Mouse (Mus musculus) T-helper 1 cell (primary cell): ENCODE measurements around the gene Pltp.
"Not testable (repeated sequence)": the region's sequence is repeated elsewhere in the genome, so short reads cannot be mapped to it uniquely, and the experiment has no call there.

Source experiments
- in situ Hi-C: fragments of 300-600 bp; cut with MboI, MseI; formaldehyde crosslinking; loops from one replicate; pipeline ENCODE4 v1.15.1; 2025; ENCODE audit warnings: high pct_unique_total_duplicates

Gene Pltp

DNA sequence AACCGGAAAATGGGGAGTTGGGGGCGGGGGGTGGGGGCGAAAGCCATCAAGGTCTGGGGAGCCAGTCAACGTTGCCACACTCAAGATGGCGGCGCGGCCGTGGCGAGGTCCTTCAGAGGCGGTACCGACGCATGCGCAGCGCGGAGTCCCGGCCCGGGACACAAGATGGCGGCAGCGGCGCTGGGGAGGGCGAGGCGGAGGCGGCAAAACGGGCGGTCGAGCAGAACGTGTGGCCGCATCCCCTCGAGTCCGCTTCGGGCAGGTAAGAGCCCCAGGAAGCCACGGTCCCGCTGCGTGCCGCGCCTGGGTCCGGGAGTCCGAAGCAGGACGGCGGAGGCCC, 21.7 kb upstream of the Pltp start, which contains the start of gene Pcif1:
Gene Pcif1, plus strand, starts transcription at position 77 of the 340 bp plus-strand sequence.
- in situ Hi-C loops = no loop called here

DNA sequence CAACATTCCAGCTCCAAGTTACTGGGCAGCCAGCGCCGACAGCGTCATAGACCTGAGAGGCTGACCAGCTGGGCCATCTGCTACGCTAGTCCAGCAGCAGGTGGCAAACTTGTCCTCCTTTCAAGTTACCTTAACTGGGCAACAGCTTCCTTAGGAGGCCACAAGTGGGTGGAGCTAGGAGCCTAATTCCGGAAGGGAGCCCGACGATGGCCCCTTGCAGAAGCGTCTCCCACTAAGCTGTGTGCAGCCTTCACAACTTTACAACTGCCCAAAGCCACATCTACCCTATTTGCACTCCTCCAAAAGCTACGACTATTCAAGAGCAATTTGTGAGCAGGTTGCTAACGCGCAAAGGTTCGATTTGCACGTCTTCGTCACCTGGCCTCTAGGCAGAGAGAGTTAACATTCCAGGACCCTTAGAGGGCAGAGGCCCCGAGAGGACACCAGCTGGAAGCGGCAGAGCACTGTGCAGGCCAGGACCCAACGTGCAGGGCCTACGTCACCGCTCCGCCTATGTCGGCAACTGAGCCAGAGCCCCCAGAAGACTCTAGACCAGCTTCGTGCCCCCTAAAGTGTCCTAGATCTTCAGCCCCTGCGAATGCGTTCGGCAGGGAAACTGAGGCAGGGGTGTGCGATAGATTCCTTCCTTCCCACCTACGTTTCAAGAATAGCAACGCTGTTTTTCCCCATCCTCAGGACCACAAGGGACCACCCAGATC, 21.2 kb upstream of the Pltp start:
- in situ Hi-C loops = no loop called here

DNA sequence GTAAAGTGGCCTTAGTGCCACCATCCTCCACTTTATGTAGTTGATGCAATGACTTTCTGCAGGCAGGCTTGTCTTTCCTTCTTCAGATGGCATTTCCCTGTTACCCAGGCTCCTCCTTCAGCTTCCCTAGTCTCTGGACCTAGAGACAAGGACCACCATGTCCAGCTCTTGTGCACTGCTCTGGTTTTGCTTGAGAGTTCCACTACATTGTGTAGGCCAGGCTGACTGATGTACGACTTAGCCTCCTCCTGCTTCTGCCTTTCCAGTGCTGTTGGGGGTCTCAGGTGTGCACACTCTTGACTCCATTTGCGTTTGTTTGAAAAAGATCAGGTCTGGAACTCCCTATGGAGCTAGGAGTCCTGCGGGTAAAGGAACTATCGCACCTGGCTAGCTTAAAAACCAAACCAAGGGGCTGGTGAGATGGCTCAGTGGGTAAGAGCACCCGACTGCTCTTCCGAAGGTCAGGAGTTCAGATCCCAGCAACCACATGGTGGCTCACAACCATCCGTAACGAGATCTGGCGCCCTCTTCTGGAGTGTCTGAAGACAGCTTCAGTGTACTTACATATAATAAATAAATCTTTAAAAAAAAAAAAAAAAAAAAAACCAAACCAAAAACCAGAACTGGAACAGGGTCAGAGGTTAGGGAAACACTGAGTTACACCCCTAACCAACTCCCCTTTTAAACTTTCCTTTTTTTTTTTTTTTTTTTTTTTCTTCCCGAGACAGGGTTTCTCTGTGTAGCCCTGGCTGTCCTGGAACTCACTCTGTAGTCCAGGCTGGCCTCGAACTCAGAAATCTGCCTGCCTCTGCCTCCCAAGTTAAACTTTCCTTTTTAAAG, 20.1 kb upstream of the Pltp start:
- in situ Hi-C loops = not testable (repeated sequence)

DNA sequence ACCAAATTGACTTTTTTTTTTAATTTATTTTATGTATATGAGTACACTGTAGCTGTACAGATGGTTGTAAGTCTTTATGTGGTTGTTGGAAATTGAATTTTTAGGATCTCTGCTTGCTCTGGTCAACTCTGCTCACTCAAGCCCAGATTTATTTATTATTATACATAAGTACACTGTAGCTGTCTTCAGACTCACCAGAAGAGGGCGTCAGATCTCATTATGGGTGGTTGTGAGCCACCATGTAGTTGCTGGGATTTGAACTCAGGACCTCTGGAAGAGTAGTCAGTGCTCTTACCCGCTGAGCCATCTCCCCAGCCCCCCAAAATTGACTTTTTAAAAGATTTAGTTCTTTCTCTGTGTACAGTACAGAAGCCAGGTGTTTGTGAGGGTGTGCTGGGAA, 18.1 kb upstream of the Pltp start:
- in situ Hi-C loops = not testable (repeated sequence)

DNA sequence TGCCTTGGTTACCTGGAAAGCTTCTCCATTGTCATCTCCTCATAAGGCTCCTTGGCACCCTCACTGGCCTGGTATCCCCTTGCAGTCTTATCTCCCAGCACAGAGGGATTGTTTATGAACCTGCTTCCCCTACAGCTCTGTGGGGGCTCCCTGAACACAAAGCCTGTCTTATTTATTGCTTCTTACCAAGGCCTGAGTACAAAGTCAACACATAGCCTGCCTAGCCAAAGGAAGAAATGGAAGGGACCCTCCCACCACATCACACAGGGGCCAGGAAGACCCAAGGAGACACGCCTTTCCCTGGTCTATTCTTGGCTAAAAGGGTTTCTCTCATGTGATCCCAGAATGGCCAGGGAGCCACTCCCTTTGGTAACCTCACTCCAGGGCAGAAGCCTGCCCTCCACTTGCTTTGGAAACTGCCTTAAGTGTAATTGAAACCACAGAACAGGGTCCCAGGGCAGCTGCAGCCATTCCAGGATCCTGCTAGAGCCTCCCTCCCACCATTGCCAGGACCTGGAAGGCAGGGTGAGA, 16.8 kb upstream of the Pltp start:
- in situ Hi-C loops = no loop called here

DNA sequence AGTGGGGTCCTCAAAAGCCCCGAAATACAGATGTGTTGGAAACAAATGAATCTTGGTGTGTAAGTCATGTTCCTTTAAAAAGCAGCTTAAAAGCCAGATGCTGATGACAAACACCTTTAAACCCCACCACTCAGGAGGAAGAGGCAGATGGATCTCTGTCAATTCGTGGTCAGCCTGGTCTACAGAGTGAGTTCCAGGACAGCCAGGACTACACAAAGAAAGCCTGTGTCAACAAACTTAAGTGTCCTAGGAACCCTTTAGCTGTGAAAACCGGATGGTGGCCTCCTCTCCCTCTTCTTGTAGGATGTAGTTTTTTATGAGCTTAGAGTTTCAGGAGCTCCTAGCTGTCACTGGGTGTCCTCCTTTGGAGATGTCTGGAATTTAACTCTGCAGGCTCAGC, 16.1 kb upstream of the Pltp start:
- in situ Hi-C loops = no loop called here

GRCm38 (mm10) chr2:164871602-164872303, 14.2 kb upstream of the Pltp start:
- in situ Hi-C loops = no loop called here

- in situ Hi-C loops = no loop called here
Observed at GRCm38 (mm10) chr2:164868491-164868890, 11.0 kb upstream of the Pltp start.

GRCm38 (mm10) chr2:164867566-164867965, 10.1 kb upstream of the Pltp start:
- in situ Hi-C loops = no loop called here

- in situ Hi-C loops = no loop called here
Observed at GRCm38 (mm10) chr2:164866741-164867551, 9.4 kb upstream of the Pltp start.

GRCm38 (mm10) chr2:164864593-164864992, 7.1 kb upstream of the Pltp start:
- in situ Hi-C loops = no loop called here

DNA sequence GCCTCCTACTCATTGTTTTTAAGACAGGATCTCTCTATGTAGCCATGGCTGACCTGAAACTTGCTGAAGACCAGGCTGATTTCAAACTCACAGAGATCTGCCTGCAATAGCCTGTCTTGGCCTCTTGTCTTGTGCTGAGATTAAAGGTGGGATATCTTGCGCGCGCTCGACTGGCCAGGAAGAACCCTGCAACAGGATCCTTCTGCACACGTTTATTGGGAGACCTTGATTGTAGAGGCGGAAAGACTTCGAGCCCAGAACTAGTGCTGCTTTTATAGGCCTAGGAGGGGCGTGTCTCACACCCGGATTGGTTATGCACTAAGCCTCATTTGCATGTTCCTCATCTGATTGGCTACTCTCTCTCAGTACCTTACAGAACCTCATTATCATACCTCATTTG, 5.9 kb upstream of the Pltp start:
- in situ Hi-C loops = not testable (repeated sequence)

GRCm38 (mm10) chr2:164862179-164862861, 4.8 kb upstream of the Pltp start:
- in situ Hi-C loops = no loop called here

GRCm38 (mm10) chr2:164861094-164861493, 3.6 kb upstream of the Pltp start:
- in situ Hi-C loops = no loop called here

DNA sequence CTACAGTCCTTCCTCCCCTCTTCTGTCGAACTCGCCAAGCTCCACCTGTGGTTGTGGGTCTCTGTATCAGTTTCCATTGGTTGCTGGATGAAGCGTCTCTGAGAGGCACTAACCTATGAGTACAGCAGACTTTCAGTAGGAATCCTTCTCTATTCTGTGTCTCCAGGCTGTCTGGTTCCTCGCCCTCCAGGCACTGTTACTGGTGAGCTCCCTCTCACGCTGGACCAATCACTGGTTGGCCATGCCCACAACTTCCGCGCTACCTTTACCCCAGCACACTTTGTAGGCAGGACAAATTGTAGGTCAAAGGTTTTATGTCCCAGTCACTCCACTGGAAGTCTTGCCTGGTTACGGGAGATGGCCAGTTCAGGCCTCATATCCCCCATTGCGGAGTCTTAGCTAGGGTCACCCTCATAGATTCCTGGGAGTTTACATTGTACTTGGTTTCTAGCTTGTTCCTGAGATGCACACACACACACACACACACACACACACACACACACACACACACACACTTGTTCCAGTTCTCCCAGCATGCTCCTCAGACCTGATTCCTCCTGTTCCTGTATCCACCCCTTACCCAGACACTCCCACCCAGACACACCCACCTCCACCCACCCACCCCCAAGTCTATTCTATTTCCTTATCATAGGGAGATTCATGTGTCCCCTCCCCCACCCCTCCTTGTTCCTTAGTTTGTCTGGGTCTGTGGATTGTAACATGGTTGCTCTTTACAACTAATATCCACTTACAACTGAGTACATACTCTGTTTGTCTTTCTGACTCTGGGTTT, 2.3 kb upstream of the Pltp start:
- in situ Hi-C loops = no loop called here

DNA sequence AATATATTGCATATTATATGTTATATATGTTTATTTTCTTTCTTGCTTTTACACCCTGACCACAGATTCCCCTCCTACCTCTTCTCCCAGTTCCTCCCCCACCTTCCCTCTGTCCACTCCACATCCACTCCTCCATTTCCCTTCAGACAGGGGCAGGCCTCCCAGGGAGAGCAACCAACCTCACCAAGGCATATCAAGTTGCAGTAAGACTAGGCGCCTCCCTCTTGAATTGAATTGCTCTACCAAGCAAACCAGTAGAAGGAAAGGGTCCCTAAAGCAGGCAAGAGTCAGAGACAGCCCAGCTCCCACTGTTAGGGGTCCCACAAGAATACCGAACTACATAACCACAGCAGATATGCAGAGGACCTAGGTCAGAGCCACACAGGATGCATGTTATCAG, 1.6 kb upstream of the Pltp start:
- in situ Hi-C loops = no loop called here

DNA sequence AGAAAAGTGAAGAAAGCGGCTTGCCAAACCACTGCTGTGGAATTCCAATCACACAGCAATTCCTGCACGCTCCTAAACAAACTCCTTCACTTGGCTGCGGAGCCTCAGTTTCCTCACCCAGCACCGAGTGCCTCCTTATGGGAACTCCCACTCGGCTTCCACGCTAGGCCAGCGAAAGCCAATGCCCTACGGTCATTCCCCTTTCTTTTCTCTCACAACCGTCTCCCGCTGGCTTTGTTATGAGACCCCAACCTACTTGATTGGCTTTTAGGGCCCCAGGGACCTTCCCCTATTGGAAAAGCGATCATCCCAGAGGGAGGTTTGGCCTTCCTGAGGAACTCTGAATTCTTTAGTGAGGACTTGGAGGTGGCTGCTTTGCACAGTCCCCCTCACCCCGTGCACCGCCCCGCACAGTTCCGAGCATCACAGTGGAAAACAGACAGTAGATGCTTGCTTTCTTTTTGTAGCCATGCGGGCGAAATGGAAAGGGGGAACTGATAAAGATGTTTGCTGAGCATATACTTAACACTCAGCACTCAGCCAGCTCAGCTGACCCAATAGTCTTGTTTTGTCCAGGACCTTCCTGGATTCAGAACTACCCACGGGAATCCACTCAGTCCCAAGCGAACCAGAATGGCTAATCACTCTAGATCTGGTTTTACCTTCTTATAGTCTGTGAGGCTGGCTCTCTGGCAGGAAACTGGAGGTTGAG, 487 bp upstream of the Pltp start:
- in situ Hi-C loops = no loop called here

- in situ Hi-C loops = no loop called here
Observed at GRCm38 (mm10) chr2:164856309-164857100, 1.0 kb downstream of the Pltp start.
